Mouse (Mus musculus) midbrain, embryonic 15.5 days (tissue): ENCODE results near the gene Vti1a. TPM values are rescaled to one million over a fixed set of nuclear protein-coding genes. Genes with fewer than 3 reads are reported as not detected.

ENCODE experiments used
- ATAC-seq: fragments of 200-750 bp; cut with Nextera tagmentation; replicated peaks from 2 replicates; pipeline ENCODE4 v1.8.0; 2017; ENCODE audit warnings: moderate TSS enrichment
- H3K27ac ChIP-seq: fragments of 300-500 bp; sonication (generic); 2 replicates; pipeline ENCODE4 v1.5.1; 2015; ENCODE audit warnings: mild to moderate bottlenecking, inconsistent platforms
- H3K27me3 ChIP-seq: fragments of 300-500 bp; sonication (generic); replicated peaks from 2 replicates; pipeline ENCODE4 v1.6.1; 2015; ENCODE audit warnings: inconsistent platforms
- H3K36me3 ChIP-seq: fragments of 300-500 bp; sonication (generic); replicated peaks from 2 replicates; pipeline ENCODE4 v1.6.1; 2015; ENCODE audit warnings: inconsistent platforms
- H3K4me1 ChIP-seq: fragments of 300-500 bp; sonication (generic); 2 replicates; pipeline ENCODE4 v1.6.1; 2015; ENCODE audit warnings: inconsistent platforms
- H3K4me2 ChIP-seq: fragments of 300-500 bp; sonication (generic); 2 replicates; pipeline ENCODE4 v1.6.1; 2015; ENCODE audit warnings: inconsistent platforms, mild to moderate bottlenecking, moderate library complexity
- H3K4me3 ChIP-seq: fragments of 300-500 bp; sonication (generic); 2 replicates; pipeline ENCODE4 v1.5.1; 2015; ENCODE audit warnings: mild to moderate bottlenecking, inconsistent platforms
- H3K9ac ChIP-seq: fragments of 300-500 bp; sonication (generic); 2 replicates; pipeline ENCODE4 v1.6.1; 2015; ENCODE audit warnings: mild to moderate bottlenecking, inconsistent platforms
- H3K9me3 ChIP-seq: fragments of 300-500 bp; sonication (generic); 2 replicates; pipeline ENCODE4 v1.6.1; 2016; ENCODE audit warnings: inconsistent platforms
- WGBS: fragments of 180-500 bp; shearing (Covaris S2); methylation state at CpG from one replicate; pipeline ENCODE4 v1.1.7; 2015; ENCODE audit warnings: mixed read lengths; 5-methylcytosine and 5-hydroxymethylcytosine counted together
- polyA plus RNA-seq: library from polyadenylated mRNA; unstranded; fragments of >200 nt; fragmentation: Nextera tagmentation; extraction: Ambion mirVana; gene quantifications from 2 replicates; pipeline ENCODE4 v1.2.1, GENCODE M21; 2015

Vti1a gene
- polyA plus RNA-seq, 1 experiment from 2014 or later = 40.6 TPM

- Histone ChIP-seq H3K27me3 (0 out of 2 replicates have a peak, but pooled peaks cover 7% of the 10 kb centered on the region), H3K27ac (no peak overlapping the region), H3K36me3 (no peaks in the 10 kb centered on the region), H3K9me3 (no peaks in the 10 kb centered on the region), H3K4me1 (peaks cover 13% of the 10 kb centered on the region), H3K9ac (no peak overlapping the region), H3K4me2 (no peak overlapping the region), H3K4me3 (no peak overlapping the region)
- WGBS = 39% methylated on average over 16 of the region's 16 CpGs
- no peak; the same call in 1 of the 2 replicates for ATAC-seq
Measured at GRCm38 (mm10) chr19:55588948-55589896, 273.1 kb downstream of the Vti1a start.

GRCm38 (mm10) chr19:55592876-55593691, 277.0 kb downstream of the Vti1a start:
- Histone ChIP-seq H3K9me3 (no peaks in the 10 kb centered on the region), H3K9ac (no peak overlapping the region), H3K27ac (no peak overlapping the region), H3K36me3 (no peaks in the 10 kb centered on the region), H3K4me3 (no peak overlapping the region), H3K4me1 (peaks cover 22% of the 10 kb centered on the region), H3K27me3 (no peaks in the 10 kb centered on the region), H3K4me2 (peak overlapping the region; percentile 20; the same call in 1 of the 2 replicates)
- 57% methylated on average over 26 of the region's 26 CpGs for whole genome bisulfite sequencing
- no peak for ATAC-seq

- H3K9ac ChIP-seq = no peak overlapping the region
- H3K4me2 ChIP-seq = peak overlapping the region; percentile 20; the same call in 1 of the 2 replicates
- H3K27ac ChIP-seq = no peak overlapping the region
- H3K36me3 ChIP-seq = no peaks in the 10 kb centered on the region
- no peaks in the 10 kb centered on the region for H3K27me3 ChIP-seq
- ATAC-seq = no peak
- 82% methylated on average over 16 of the region's 16 CpGs for WGBS
- no peaks in the 10 kb centered on the region for H3K9me3 ChIP-seq
- no peak overlapping the region for H3K4me3 ChIP-seq
- H3K4me1 ChIP-seq = peaks cover 22% of the 10 kb centered on the region
Measured at GRCm38 (mm10) chr19:55593729-55594444, 277.8 kb downstream of the Vti1a start.

GRCm38 (mm10) chr19:55594451-55594850, 278.4 kb downstream of the Vti1a start:
- H3K27me3 ChIP-seq = no peaks in the 10 kb centered on the region
- no peak overlapping the region for H3K27ac ChIP-seq
- H3K4me3 ChIP-seq = no peak overlapping the region
- peaks cover 25% of the 10 kb centered on the region for H3K4me1 ChIP-seq
- 94% methylated on average over 3 of the region's 3 CpGs for WGBS
- no peaks in the 10 kb centered on the region for H3K9me3 ChIP-seq
- H3K9ac ChIP-seq = no peak overlapping the region
- H3K36me3 ChIP-seq = no peaks in the 10 kb centered on the region
- no peak overlapping the region for H3K4me2 ChIP-seq
- ATAC-seq = no peak

GRCm38 (mm10) chr19:55595945-55596649, 280.0 kb downstream of the Vti1a start:
- ATAC-seq = no peak
- Histone ChIP-seq H3K4me2 (no peak overlapping the region), H3K36me3 (no peaks in the 10 kb centered on the region), H3K4me1 (peaks cover 25% of the 10 kb centered on the region), H3K27me3 (no peaks in the 10 kb centered on the region), H3K9ac (no peak overlapping the region), H3K9me3 (no peaks in the 10 kb centered on the region), H3K27ac (no peak overlapping the region), H3K4me3 (no peak overlapping the region)
- WGBS = 77% methylated on average over 9 of the region's 9 CpGs

GRCm38 (mm10) chr19:55596804-55597203, 280.7 kb downstream of the Vti1a start:
- Histone ChIP-seq H3K9ac (no peak overlapping the region), H3K36me3 (no peaks in the 10 kb centered on the region), H3K27ac (no peak overlapping the region), H3K4me2 (no peak overlapping the region), H3K4me3 (no peak overlapping the region), H3K9me3 (no peaks in the 10 kb centered on the region), H3K27me3 (no peaks in the 10 kb centered on the region), H3K4me1 (peaks cover 25% of the 10 kb centered on the region)
- ATAC-seq = no peak
- WGBS = 71% methylated on average over 6 of the region's 6 CpGs

GRCm38 (mm10) chr19:55597296-55597695, 281.2 kb downstream of the Vti1a start:
- Histone ChIP-seq H3K27ac (no peak overlapping the region), H3K27me3 (no peaks in the 10 kb centered on the region), H3K36me3 (no peaks in the 10 kb centered on the region), H3K4me1 (peaks cover 25% of the 10 kb centered on the region), H3K4me3 (no peak overlapping the region), H3K4me2 (no peak overlapping the region), H3K9me3 (no peaks in the 10 kb centered on the region), H3K9ac (no peak overlapping the region)
- ATAC-seq = no peak
- WGBS = 52% methylated on average over 2 of the region's 2 CpGs

GRCm38 (mm10) chr19:55597951-55598350, 281.9 kb downstream of the Vti1a start:
- no peak overlapping the region for H3K4me3 ChIP-seq
- H3K27me3 ChIP-seq = no peaks in the 10 kb centered on the region
- peaks cover 24% of the 10 kb centered on the region for H3K4me1 ChIP-seq
- H3K9ac ChIP-seq = no peak overlapping the region
- no peaks in the 10 kb centered on the region for H3K9me3 ChIP-seq
- WGBS = 37% methylated on average over 12 of the region's 12 CpGs
- no peak overlapping the region for H3K4me2 ChIP-seq
- no peak for ATAC-seq
- H3K36me3 ChIP-seq = no peaks in the 10 kb centered on the region
- H3K27ac ChIP-seq = peak overlapping the region; percentile 26; the same call in 1 of the 2 replicates

- Histone ChIP-seq H3K9ac (no peak overlapping the region), H3K9me3 (no peaks in the 10 kb centered on the region), H3K27ac (no peak overlapping the region), H3K27me3 (no peaks in the 10 kb centered on the region), H3K4me3 (no peak overlapping the region), H3K4me1 (peaks cover 15% of the 10 kb centered on the region), H3K4me2 (no peak overlapping the region), H3K36me3 (no peaks in the 10 kb centered on the region)
- ATAC-seq = no peak
- 71% methylated on average over 6 of the region's 6 CpGs for WGBS
Measured at GRCm38 (mm10) chr19:55599124-55599523, 283.0 kb downstream of the Vti1a start.

- Histone ChIP-seq H3K4me2 (no peak overlapping the region), H3K9me3 (no peaks in the 10 kb centered on the region), H3K27ac (no peak overlapping the region), H3K4me3 (no peak overlapping the region), H3K9ac (no peak overlapping the region), H3K36me3 (no peaks in the 10 kb centered on the region), H3K4me1 (peaks cover 16% of the 10 kb centered on the region), H3K27me3 (no peaks in the 10 kb centered on the region)
- no peak for ATAC-seq
- WGBS = 76% methylated on average over 10 of the region's 10 CpGs
Measured at GRCm38 (mm10) chr19:55607725-55608124, 291.6 kb downstream of the Vti1a start.

- ATAC-seq = peak; percentile 52; the same call in 1 of the 2 replicates
- no peak overlapping the region for H3K9ac ChIP-seq
- H3K27me3 ChIP-seq = no peaks in the 10 kb centered on the region
- H3K36me3 ChIP-seq = no peaks in the 10 kb centered on the region
- H3K4me3 ChIP-seq = no peak overlapping the region
- H3K4me1 ChIP-seq = peaks cover 16% of the 10 kb centered on the region
- H3K27ac ChIP-seq = peak overlapping the region; percentile 62
- no peak overlapping the region for H3K4me2 ChIP-seq
- no peaks in the 10 kb centered on the region for H3K9me3 ChIP-seq
- 52% methylated on average over 14 of the region's 14 CpGs for WGBS
Measured at GRCm38 (mm10) chr19:55608858-55609375, 292.8 kb downstream of the Vti1a start.
